Mouse (Mus musculus) heart, embryonic 12.5 days (tissue): ENCODE measurements around the gene Usp31. TPM values are rescaled to one million over a fixed set of nuclear protein-coding genes. Genes with fewer than 3 reads are reported as not detected.

Source experiments
- ATAC-seq: fragments of 200-750 bp; cut with Nextera tagmentation; 2 replicates; pipeline ENCODE4 v1.8.0; 2017; ENCODE audit warnings: moderate TSS enrichment, moderate library complexity; ENCODE audit not compliant: insufficient number of reproducible peaks, low FRiP score
- H3K27ac ChIP-seq: fragments of 300-500 bp; sonication (generic); 2 replicates; pipeline ENCODE4 v1.5.1; 2016; ENCODE audit warnings: mild to moderate bottlenecking, moderate library complexity; ENCODE audit not compliant: poor library complexity, severe bottlenecking
- H3K27me3 ChIP-seq: fragments of 300-500 bp; sonication (generic); replicated peaks from 2 replicates; pipeline ENCODE4 v1.6.1; 2016; ENCODE audit warnings: mild to moderate bottlenecking, moderate library complexity
- H3K36me3 ChIP-seq: fragments of 300-500 bp; sonication (generic); 2 replicates; pipeline ENCODE4 v1.6.1; 2016; ENCODE audit warnings: mild to moderate bottlenecking, moderate library complexity
- H3K4me1 ChIP-seq: fragments of 300-500 bp; sonication (generic); replicated peaks from 2 replicates; pipeline ENCODE4 v1.6.1; 2016; ENCODE audit warnings: mild to moderate bottlenecking
- H3K4me2 ChIP-seq: fragments of 300-500 bp; sonication (generic); 2 replicates; pipeline ENCODE4 v1.6.1; 2016; ENCODE audit warnings: mild to moderate bottlenecking, moderate library complexity
- H3K4me3 ChIP-seq: fragments of 300-500 bp; sonication (generic); 2 replicates; pipeline ENCODE4 v1.5.1; 2016; ENCODE audit warnings: mild to moderate bottlenecking
- H3K9ac ChIP-seq: fragments of 300-500 bp; sonication (generic); 2 replicates; pipeline ENCODE4 v1.6.1; 2016; ENCODE audit warnings: mild to moderate bottlenecking, moderate library complexity
- H3K9me3 ChIP-seq: fragments of 300-500 bp; sonication (generic); replicated peaks from 2 replicates; pipeline ENCODE4 v1.6.1; 2016; ENCODE audit warnings: mild to moderate bottlenecking, moderate library complexity
- WGBS: fragments of 180-500 bp; shearing (Covaris S2); methylation state at CpG from one replicate; pipeline ENCODE4 v1.1.7; 2016; 5-methylcytosine and 5-hydroxymethylcytosine counted together
- polyA plus RNA-seq: library from polyadenylated mRNA; unstranded; fragments of >200 nt; fragmentation: Nextera tagmentation; extraction: Ambion mirVana; gene quantifications from 2 replicates; pipeline ENCODE4 v1.2.1, GENCODE M21; 2016

The Usp31 gene
- polyA plus RNA-seq, 1 experiment from 2014 or later: 1.9 TPM

- H3K36me3 ChIP-seq: peaks cover 61% of the 10 kb centered on the region
- no peaks in the 10 kb centered on the region for H3K27me3 ChIP-seq
- no peak overlapping the region for H3K9ac ChIP-seq
- H3K9me3 ChIP-seq: no peaks in the 10 kb centered on the region
- peaks cover 4% of the 10 kb centered on the region for H3K4me1 ChIP-seq
- H3K4me3 ChIP-seq: no peak overlapping the region
- H3K27ac ChIP-seq: no peak overlapping the region
- no peak for ATAC-seq
- WGBS: 87% methylated on average over 7 of the region's 7 CpGs
- H3K4me2 ChIP-seq: no peak overlapping the region
Observed at GRCm38 (mm10) chr7:121658866-121659265, 48.2 kb downstream of the Usp31 start.

GRCm38 (mm10) chr7:121654675-121655074 is 52.4 kb downstream of the Usp31 start:
- WGBS: 84% methylated on average over 2 of the region's 2 CpGs
- peaks cover 4% of the 10 kb centered on the region for H3K4me1 ChIP-seq
- H3K36me3 ChIP-seq: peaks cover 50% of the 10 kb centered on the region
- no peaks in the 10 kb centered on the region for H3K27me3 ChIP-seq
- H3K4me3 ChIP-seq: no peak overlapping the region
- H3K27ac ChIP-seq: no peak overlapping the region
- ATAC-seq: no peak
- H3K4me2 ChIP-seq: no peak overlapping the region
- H3K9ac ChIP-seq: no peak overlapping the region
- no peaks in the 10 kb centered on the region for H3K9me3 ChIP-seq

- no peaks in the 10 kb centered on the region for H3K9me3 ChIP-seq
- no peak overlapping the region for H3K4me2 ChIP-seq
- no peak overlapping the region for H3K9ac ChIP-seq
- 88% methylated on average over 2 of the region's 2 CpGs for WGBS
- no peaks in the 10 kb centered on the region for H3K27me3 ChIP-seq
- H3K36me3 ChIP-seq: peaks cover 62% of the 10 kb centered on the region
- H3K4me3 ChIP-seq: no peak overlapping the region
- no peak for ATAC-seq
- no peak overlapping the region for H3K27ac ChIP-seq
- peaks cover 4% of the 10 kb centered on the region for H3K4me1 ChIP-seq
Observed at GRCm38 (mm10) chr7:121652629-121653028, 54.4 kb downstream of the Usp31 start.

- Histone ChIP-seq H3K4me2 (no peak overlapping the region), H3K9me3 (no peaks in the 10 kb centered on the region), H3K9ac (no peak overlapping the region), H3K27me3 (no peaks in the 10 kb centered on the region), H3K27ac (no peak overlapping the region), H3K36me3 (peaks cover 54% of the 10 kb centered on the region), H3K4me1 (no peaks in the 10 kb centered on the region), H3K4me3 (no peak overlapping the region)
- no peak for ATAC-seq
- WGBS: 91% methylated on average over 3 of the region's 3 CpGs
Observed at GRCm38 (mm10) chr7:121650724-121651123, 56.3 kb downstream of the Usp31 start.

GRCm38 (mm10) chr7:121640998-121641762 is 65.9 kb downstream of the Usp31 start:
- H3K4me1 ChIP-seq: peaks cover 9% of the 10 kb centered on the region
- H3K36me3 ChIP-seq: peaks cover 10% of the 10 kb centered on the region
- 56% methylated on average over 12 of the region's 12 CpGs for WGBS
- no peak overlapping the region for H3K4me2 ChIP-seq
- no peak overlapping the region for H3K9ac ChIP-seq
- H3K9me3 ChIP-seq: no peaks in the 10 kb centered on the region
- H3K4me3 ChIP-seq: no peak overlapping the region
- H3K27me3 ChIP-seq: no peaks in the 10 kb centered on the region
- ATAC-seq: no peak
- H3K27ac ChIP-seq: no peak overlapping the region

- WGBS: 78% methylated on average over 5 of the region's 5 CpGs
- H3K27me3 ChIP-seq: no peaks in the 10 kb centered on the region
- no peaks in the 10 kb centered on the region for H3K36me3 ChIP-seq
- H3K4me2 ChIP-seq: no peak overlapping the region
- H3K4me3 ChIP-seq: no peak overlapping the region
- H3K4me1 ChIP-seq: peaks cover 9% of the 10 kb centered on the region
- ATAC-seq: no peak
- 0 out of 2 replicates have a peak, but pooled peaks cover 4% of the 10 kb centered on the region for H3K9me3 ChIP-seq
- no peak overlapping the region for H3K9ac ChIP-seq
- H3K27ac ChIP-seq: no peak overlapping the region
Observed at GRCm38 (mm10) chr7:121636732-121637131, 70.3 kb downstream of the Usp31 start.

- ATAC-seq: no peak
- Histone ChIP-seq H3K36me3 (no peaks in the 10 kb centered on the region), H3K9me3 (0 out of 2 replicates have a peak, but pooled peaks cover 4% of the 10 kb centered on the region), H3K4me3 (no peak overlapping the region), H3K9ac (no peak overlapping the region), H3K4me1 (peaks cover 5% of the 10 kb centered on the region), H3K27me3 (no peaks in the 10 kb centered on the region), H3K27ac (no peak overlapping the region), H3K4me2 (no peak overlapping the region)
- 62% methylated on average over 3 of the region's 3 CpGs for WGBS
Observed at GRCm38 (mm10) chr7:121634236-121634635, 72.8 kb downstream of the Usp31 start.

- H3K4me3 ChIP-seq: no peak overlapping the region
- WGBS: 83% methylated on average over 9 of the region's 9 CpGs
- H3K9ac ChIP-seq: no peak overlapping the region
- no peaks in the 10 kb centered on the region for H3K4me1 ChIP-seq
- no peak overlapping the region for H3K27ac ChIP-seq
- no peaks in the 10 kb centered on the region for H3K36me3 ChIP-seq
- ATAC-seq: no peak
- no peaks in the 10 kb centered on the region for H3K27me3 ChIP-seq
- no peak overlapping the region for H3K4me2 ChIP-seq
- no peaks in the 10 kb centered on the region for H3K9me3 ChIP-seq
Observed at GRCm38 (mm10) chr7:121622835-121623420, 84.1 kb downstream of the Usp31 start.

- Histone ChIP-seq H3K36me3 (no peaks in the 10 kb centered on the region), H3K9ac (no peak overlapping the region), H3K27ac (no peak overlapping the region), H3K9me3 (0 out of 2 replicates have a peak, but pooled peaks cover under 1% of the 10 kb centered on the region), H3K27me3 (no peaks in the 10 kb centered on the region), H3K4me2 (no peak overlapping the region), H3K4me3 (no peak overlapping the region), H3K4me1 (no peaks in the 10 kb centered on the region)
- ATAC-seq: no peak
- 79% methylated on average over 6 of the region's 6 CpGs for WGBS
Observed at GRCm38 (mm10) chr7:121622433-121622832, 84.6 kb downstream of the Usp31 start.

- Histone ChIP-seq H3K36me3 (no peaks in the 10 kb centered on the region), H3K4me3 (no peak overlapping the region), H3K27ac (no peak overlapping the region), H3K27me3 (no peaks in the 10 kb centered on the region), H3K9me3 (no peaks in the 10 kb centered on the region; the same call in 1 of the 2 replicates), H3K4me2 (no peak overlapping the region), H3K9ac (no peak overlapping the region), H3K4me1 (no peaks in the 10 kb centered on the region)
- WGBS: 32% methylated on average over 4 of the region's 4 CpGs
- ATAC-seq: no peak
Observed at GRCm38 (mm10) chr7:121601697-121602096, 105.4 kb downstream of the Usp31 start.

- Histone ChIP-seq H3K4me1 (no peaks in the 10 kb centered on the region), H3K9me3 (peaks cover 2% of the 10 kb centered on the region; the same call in 1 of the 2 replicates), H3K27me3 (no peaks in the 10 kb centered on the region), H3K9ac (no peak overlapping the region), H3K4me2 (no peak overlapping the region), H3K27ac (no peak overlapping the region), H3K36me3 (no peaks in the 10 kb centered on the region), H3K4me3 (no peak overlapping the region)
- 60% methylated on average over 3 of the region's 3 CpGs for WGBS
- no peak for ATAC-seq
Observed at GRCm38 (mm10) chr7:121596401-121596800, 110.7 kb downstream of the Usp31 start.
